Mouse (Mus musculus) kidney, postnatal 36 days (tissue): ENCODE data around the gene Lemd2.
A peak's percentile ranks its signal among the peaks of the same experiment; 100 is the strongest.

Experiments used
- DNase-seq, 2 experiments: peaks; one replicate each; pipeline ENCODE4 v3.0.0; 2021 to 2022; ENCODE audit warnings: mixed read lengths in 2 of 2

Lemd2 gene

GRCm38 (mm10) chr17:27226701-27227100, 22.4 kb upstream of the Lemd2 start:
- DNase-seq = no peak

DNA sequence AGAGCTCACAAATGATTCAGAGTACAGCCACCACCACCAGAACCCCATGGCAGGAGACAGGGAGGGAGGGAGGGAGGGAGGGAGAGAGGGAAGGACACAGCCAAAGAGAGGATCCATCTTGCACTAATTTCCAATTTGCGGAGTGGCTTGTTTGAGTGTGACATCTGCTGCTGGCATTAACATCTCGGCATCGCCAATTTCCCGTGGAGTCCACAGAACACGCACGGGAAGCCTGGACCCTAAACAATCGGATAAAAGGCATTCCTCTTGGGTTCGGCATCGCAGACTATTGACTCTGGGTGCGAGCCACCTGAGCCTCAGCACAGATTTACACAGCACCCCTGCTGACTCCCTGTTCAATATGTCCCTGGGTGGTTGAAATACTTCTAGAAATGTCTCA, 21.5 kb upstream of the Lemd2 start:
- no peak for DNase-seq

DNA sequence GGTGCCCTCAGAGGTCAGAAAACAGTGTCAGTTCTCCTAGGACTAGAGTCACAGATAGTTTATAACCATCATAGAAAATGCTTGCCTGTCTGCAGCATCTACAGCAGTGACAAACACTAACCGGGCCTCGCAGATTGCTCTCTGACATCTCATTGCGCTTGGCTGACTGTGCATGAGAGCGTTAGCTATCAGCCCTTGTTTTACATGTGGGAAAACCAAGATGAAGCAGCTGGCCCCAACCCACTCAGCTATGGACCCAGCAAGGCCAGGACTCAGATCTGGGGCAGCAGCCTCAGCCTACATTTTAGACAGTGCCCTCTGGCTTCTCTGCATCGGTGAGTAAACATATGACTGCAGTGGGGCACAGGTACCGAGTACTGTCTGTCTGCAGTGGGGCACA, 19.6 kb upstream of the Lemd2 start:
- DNase-seq = no peak

- DNase-seq = no peak
These were observed 17.3 kb upstream of the Lemd2 start for GRCm38 (mm10) chr17:27221562-27221961.

DNA sequence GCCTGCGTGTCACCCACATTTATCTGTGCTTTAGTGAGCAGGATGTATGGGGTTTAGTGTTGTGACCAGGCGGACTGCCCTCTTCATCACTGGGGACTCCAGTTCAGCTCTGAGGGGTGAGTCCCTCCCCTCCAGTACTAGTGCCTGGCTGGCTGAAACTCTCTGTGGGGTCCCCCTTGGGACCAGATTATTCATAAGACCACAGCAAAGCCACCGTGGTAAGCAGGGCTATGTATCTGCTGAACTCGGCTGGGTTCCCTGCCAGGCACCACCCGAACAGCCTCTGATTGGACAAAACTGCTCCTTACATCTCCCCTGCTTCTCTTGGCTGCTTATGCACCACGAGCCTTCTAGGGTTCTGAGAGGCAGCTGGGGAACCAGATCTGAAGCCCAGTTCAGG, 14.6 kb upstream of the Lemd2 start:
- DNase-seq = no peak

DNA sequence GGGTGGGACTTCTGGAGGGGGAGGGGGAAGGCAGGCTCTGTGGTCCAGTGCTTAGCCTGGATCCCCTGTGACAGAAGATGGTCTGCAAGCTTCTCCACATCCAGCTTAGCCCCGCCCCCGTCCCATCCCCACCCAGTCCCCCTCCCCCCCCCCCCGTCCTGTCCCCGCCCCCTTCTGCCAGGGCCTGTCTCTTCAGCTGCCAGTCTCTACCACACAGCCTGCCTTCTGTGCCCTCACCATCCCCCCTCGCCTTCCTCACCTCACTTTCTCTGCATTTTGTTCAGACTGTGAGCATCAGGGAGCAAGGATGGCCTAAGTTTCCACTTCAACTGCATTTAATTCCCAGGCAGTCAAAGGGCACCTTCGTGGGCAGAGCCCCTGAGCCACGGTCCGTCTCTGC, 14.1 kb upstream of the Lemd2 start:
- DNase-seq = no peak

- peak; percentile 93 for DNase-seq
These were observed 8.7 kb upstream of the Lemd2 start for GRCm38 (mm10) chr17:27212768-27213525.

GRCm38 (mm10) chr17:27212006-27212405, 7.7 kb upstream of the Lemd2 start:
- DNase-seq = peak; percentile 54 to 57

DNA sequence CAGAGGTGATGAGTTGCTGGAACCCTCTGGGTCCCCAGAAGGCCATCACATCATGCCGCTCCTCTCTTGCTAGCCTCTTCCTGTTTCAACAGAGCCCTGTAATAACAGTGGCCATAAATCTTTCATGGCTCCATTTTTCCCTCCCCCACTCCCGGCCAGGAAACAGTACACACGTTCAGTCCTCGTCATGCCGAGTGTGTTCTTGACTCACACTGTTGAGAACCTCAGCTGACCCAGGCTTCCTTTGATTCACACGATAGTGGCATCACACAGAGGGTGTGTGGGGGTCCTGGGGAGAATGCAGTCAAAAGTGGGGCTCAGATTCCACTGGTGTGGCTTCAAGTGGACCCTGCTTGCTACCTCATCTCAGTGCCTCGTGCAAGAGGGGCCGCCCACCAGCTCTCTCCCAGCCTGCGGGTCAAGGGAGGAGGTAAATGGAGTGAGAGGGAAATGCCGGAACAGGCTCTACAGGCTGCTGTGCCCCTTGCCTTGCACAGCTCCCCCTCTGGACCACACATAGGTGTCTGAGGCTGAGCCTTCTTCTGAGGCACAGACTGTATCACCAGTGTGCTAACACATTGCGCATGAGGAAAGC, 2.9 kb upstream of the Lemd2 start:
- DNase-seq = peak; percentile 63 to 69

DNA sequence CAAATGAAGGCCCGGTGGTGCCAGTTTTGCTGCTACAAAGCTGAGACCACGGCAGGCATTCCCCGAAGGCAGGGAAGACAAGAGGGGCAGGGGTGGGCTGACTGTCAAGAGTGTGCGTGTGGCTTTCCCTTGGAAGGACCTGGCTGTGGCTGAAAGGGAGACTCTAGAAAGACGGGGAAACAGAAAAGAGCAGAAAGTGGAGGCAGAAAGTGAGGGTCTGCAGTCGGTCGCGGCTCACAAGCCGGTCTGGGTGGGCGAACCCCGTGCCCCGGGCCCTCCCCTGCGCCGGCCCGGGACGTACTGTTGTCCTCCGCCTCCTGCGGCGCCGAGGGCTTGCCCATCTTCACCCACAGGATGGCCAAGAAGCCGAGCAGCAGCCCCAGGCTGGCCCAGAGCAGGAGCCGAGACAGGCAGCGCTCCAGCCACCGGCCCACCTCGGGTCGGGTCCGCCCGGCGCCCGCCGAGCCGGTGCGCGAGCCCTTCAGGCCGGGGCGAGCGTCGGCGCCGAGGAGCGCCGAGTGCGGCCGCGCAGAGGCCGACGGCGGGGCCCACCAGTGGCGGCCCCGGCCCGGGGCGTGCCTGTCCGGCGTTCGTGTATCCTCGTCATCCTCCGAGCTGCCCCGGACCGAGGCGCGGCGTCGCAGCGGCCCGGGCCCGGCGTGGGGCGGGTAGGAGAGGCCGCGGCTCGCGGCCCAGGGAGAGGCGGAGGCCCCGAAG, 753 bp downstream of the Lemd2 start:
- DNase-seq = peak in 1 of 2 experiments; percentile 52

DNA sequence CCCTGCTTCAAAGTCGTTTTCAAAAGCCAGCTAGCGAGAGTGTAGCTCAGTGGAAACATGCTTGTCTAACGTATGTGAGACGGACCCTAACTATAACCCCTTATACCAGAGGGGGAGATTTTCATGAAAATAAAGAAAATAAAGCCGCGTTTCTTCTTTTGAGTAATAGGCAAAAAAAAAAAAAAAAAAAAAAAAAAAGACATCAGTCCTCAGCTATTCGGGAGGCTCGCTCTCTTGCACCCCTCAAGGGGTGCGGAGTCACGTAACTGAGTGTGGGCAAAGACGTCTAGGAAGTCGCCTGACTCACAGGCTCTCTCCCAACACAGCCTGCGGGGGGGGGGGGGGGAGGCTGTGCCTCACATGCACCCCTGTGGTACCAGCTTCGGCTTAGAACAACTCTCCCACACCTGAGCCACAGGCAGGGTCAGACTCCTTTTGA, 1.3 kb downstream of the Lemd2 start:
- no peak for DNase-seq

DNA sequence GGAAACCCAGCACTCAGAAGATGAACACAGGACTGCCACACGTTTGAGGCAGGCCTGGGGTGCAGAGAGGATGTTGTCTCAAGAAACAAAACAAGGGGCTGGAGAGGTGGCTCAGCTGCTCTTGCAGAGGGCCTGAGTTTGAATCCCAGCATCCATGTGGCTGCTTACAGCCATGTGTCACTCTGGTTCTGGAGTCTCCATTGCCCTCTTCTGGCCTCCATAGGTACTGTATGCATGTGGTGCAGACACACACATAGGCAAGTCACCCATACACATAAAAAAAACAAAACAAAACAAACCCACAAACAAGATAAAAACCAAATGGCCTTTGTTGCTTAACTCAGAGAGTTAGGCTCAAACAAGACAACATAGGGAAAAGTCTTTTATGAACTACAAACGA, 2.3 kb downstream of the Lemd2 start:
- peak in 1 of 2 experiments; percentile 48 for DNase-seq

- peak; percentile 41 to 44 for DNase-seq
These were observed 3.5 kb downstream of the Lemd2 start for GRCm38 (mm10) chr17:27200801-27201200.

GRCm38 (mm10) chr17:27199864-27200263, 4.4 kb downstream of the Lemd2 start:
- no peak for DNase-seq

- DNase-seq = no peak
These were observed 5.1 kb downstream of the Lemd2 start for GRCm38 (mm10) chr17:27199205-27199604.

DNA sequence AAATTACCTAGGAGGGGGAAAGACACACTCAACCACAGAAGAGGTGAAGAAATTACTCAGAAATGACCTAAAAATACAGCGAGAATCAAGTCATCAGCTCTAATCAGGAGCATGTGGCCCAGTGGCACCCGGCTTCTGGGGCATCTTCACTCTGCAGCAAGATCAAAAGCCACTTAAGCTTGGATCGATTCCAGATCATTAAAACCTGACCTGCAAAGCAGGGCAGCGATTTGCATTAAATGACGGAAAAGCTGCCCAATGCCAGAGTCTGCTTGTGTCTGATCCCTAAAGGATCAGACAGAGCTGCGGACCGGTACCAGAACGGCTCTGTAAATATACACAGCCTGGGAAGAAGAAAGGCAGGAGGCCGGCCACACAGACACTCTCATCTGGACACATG, 8.1 kb downstream of the Lemd2 start:
- no peak for DNase-seq

GRCm38 (mm10) chr17:27194258-27195185, 9.7 kb downstream of the Lemd2 start:
- DNase-seq = no peak

DNA sequence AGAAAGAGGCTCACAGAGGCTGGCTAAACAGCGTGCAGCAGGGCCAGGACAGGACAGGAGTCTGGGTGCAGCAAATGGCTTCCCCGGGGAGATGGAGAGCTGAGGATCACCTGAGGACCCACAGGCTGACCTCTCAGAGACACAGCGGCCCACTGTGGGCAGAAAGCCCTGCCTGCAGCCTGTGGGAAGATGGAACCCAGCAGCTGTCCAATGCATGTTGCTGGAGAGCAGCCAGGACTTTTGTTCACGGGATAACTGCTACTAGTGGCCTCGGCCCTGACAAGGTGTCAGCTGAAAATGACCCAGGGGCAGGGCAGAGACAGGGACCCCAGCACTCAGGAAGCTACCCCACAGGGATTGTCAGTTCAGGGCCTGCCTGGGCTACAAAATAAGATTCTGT, 12.5 kb downstream of the Lemd2 start:
- no peak for DNase-seq

- DNase-seq = no peak
These were observed 13.1 kb downstream of the Lemd2 start for GRCm38 (mm10) chr17:27191189-27191588.

DNA sequence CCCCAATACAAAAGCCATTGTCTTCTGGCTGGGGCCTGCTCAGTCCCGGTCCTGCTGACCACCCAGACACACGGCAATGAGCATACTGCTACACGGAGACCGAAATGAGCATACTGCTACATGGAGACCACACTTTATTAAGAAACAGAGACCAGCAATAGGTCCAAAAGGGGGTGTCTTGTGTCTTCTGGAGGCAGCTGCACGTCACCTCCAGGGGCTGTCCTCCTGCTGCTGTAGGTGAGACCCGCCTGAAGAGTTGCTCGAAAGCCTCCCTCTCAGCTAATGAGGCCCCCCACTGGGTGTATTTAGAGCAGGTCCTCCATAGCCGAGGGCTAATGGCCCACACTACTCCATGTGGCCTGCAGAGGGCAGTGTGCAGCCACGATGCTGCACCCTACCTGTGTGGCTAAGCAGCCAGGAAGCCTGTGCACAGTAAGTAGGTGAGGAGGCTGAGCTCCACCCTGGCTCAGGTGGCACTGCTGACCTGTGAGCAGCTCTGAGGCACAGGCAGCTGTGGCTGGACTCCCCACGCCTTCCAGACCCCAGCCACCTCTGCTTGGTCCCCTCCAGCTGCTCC, 14.5 kb downstream of the Lemd2 start:
- peak; percentile 53 to 82 for DNase-seq

DNA sequence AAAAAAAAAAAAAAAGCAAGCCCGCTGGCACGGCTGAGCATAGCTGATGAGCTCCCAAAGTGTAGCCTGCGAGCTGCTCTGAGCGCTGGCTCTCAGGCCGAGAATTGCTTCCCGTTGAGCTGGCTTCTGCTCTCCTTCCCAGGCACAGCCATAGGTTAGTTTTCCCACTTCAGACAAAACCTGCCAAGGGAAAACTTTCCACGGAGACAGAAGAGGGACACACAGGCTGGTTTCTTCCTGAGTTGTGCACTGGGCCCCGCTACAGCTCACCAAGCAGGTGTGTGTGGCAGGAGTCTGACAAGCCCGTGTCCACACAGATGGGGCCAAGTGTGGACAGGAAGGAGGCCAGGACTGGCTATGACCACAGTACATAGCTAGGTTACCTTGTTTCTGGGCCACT, 15.4 kb downstream of the Lemd2 start:
- DNase-seq = no peak

GRCm38 (mm10) chr17:27187059-27187458, 17.2 kb downstream of the Lemd2 start:
- DNase-seq = no peak
